Mouse (Mus musculus) stomach, postnatal 0 days (tissue): ENCODE measurements around the gene D8Ertd738e.

Source experiments
- CTCF ChIP-seq: IDR thresholded peaks from 2 replicates; pipeline ENCODE4 v1.5.1; 2016; ENCODE audit warnings: antibody characterized with exemption, low read depth, mild to moderate bottlenecking, moderate library complexity
- EP300 ChIP-seq: optimal IDR thresholded peaks from 2 replicates; pipeline ENCODE3; 2016; ENCODE audit warnings: antibody characterized with exemption

DNA sequence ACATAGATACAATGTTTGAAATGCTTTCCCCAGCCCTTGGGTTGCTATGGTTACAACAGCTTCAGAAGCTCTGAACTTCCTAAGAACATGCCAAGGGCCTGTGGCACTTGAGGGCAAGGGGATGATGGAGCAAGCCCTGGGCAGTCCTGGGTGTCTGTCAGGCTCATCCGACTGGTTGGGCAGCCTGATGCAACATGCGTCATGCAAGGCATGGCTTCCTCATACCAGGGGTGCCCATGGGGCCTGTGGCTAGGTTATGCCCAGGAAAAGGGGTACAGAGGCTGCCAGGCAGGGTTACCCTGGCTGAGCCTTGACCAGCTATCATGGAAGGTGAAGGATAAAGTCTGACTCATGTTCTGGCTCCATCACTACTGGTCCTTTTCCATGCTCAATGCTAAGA, 16.5 kb downstream of the D8Ertd738e start:
- TF ChIP-seq EP300: no peak
- no peak for TF ChIP-seq CTCF
